Mouse (Mus musculus): ENCODE results near the gene Spaca3.

GRCm38 (mm10) chr11:80853014-80853413, 5.2 kb upstream of the Spaca3 start:
- TF ChIP-seq CTCF (IDR thresholded peaks at IDR 0.05; ENCODE audit: low read depth, low read length) (no peak), POLR2A (IDR thresholded peaks at IDR 0.05; ENCODE audit: extremely low read depth, insufficient read depth, low read length) (no peak)

Measured in liver, adult 2 months (tissue).